Mouse (Mus musculus) MEL (cell line): Measurements from ENCODE around the gene Arrdc3. TPM values are rescaled to one million over a fixed set of nuclear protein-coding genes. Genes with fewer than 3 reads are reported as not detected.
A peak's percentile ranks its signal among the peaks of the same experiment; 100 is the strongest.

Experiments used
- DNase-seq: peaks from one replicate; pipeline ENCODE4 v3.0.0; 2011; ENCODE audit warnings: low read depth, low spot score
- H3K27ac ChIP-seq: 2 replicates; pipeline ENCODE4 v1.5.1; 2012; ENCODE audit warnings: low read depth, mild to moderate bottlenecking, control low read depth, low read length, moderate library complexity; ENCODE audit not compliant: control insufficient read depth
- H3K27me3 ChIP-seq, 2 experiments: fragments of 150-350 bp in 1 of 2; sonication (generic) in 1 of 2; 2 replicates each; pipeline ENCODE4 v1.6.1; 2012; ENCODE audit warnings: low read length in 2 of 2, mild to moderate bottlenecking in 2 of 2, improper control_type of control experiment in 1 of 2, moderate library complexity in 1 of 2; ENCODE audit not compliant: insufficient read depth in 2 of 2, control insufficient read depth in 1 of 2
- H3K36me3 ChIP-seq, 2 experiments: 2 replicates each; pipeline ENCODE4 v1.6.1; 2012 to 2014; ENCODE audit warnings: low read length in 2 of 2, improper control_type of control experiment in 1 of 2, inconsistent platforms in 1 of 2, mild to moderate bottlenecking in 1 of 2; ENCODE audit not compliant: insufficient read depth in 2 of 2, control insufficient read depth in 1 of 2
- H3K4me1 ChIP-seq, 2 experiments: fragments of 150-350 bp in 1 of 2; sonication (generic) in 1 of 2; 2 replicates each; pipeline ENCODE4 v1.6.1; 2012; ENCODE audit warnings: low read length in 2 of 2, improper control_type of control experiment in 1 of 2, mild to moderate bottlenecking in 1 of 2; ENCODE audit not compliant: insufficient read depth in 2 of 2, control insufficient read depth in 1 of 2
- H3K4me3 ChIP-seq, 2 experiments: fragments of 150-350 bp in 1 of 2; sonication (generic) in 1 of 2; 2 replicates each; pipeline ENCODE4 v1.5.1; 2012; ENCODE audit warnings: low read depth in 2 of 2, low read length in 2 of 2, mild to moderate bottlenecking in 2 of 2, moderate library complexity in 2 of 2, control low read depth in 1 of 2, improper control_type of control experiment in 1 of 2; ENCODE audit not compliant: control insufficient read depth in 1 of 2, insufficient read depth in 1 of 2
- H3K79me2 ChIP-seq: 2 replicates; pipeline ENCODE4 v1.6.1; 2012; ENCODE audit warnings: mild to moderate bottlenecking, low read length, moderate library complexity; ENCODE audit not compliant: control insufficient read depth, poor library complexity, insufficient read depth
- H3K9ac ChIP-seq: 2 replicates; pipeline ENCODE4 v1.6.1; 2012; ENCODE audit warnings: low read depth, mild to moderate bottlenecking, control low read depth, low read length, moderate library complexity; ENCODE audit not compliant: control insufficient read depth, poor library complexity, severe bottlenecking
- H3K9me3 ChIP-seq: fragments of 150-350 bp; sonication (generic); replicated peaks from 2 replicates; pipeline ENCODE4 v1.6.1; 2012; ENCODE audit warnings: mild to moderate bottlenecking, low read length, improper control_type of control experiment, moderate library complexity; ENCODE audit not compliant: insufficient read depth
- CHD1 ChIP-seq: IDR thresholded peaks from 2 replicates; pipeline ENCODE4 v1.6.1; 2012; ENCODE audit warnings: low read depth, mild to moderate bottlenecking, inconsistent platforms, low read length, improper control_type of control experiment
- CTCF ChIP-seq, 3 experiments: IDR thresholded peaks in 2 of 3; conservative IDR thresholded peaks in 1 of 3; 2 replicates each; pipeline ENCODE4 v1.5.1; 2011 to 2012; ENCODE audit warnings: low read length in 3 of 3, low read depth in 2 of 3, mild to moderate bottlenecking in 2 of 3, improper control_type of control experiment in 1 of 3, inconsistent platforms in 1 of 3, mixed read lengths in 1 of 3, moderate library complexity in 1 of 3; ENCODE audit not compliant: control insufficient read depth in 1 of 3, insufficient read depth in 1 of 3, poor library complexity in 1 of 3, severe bottlenecking in 1 of 3
- ELF1 ChIP-seq: IDR thresholded peaks from 2 replicates; pipeline ENCODE4 v1.6.1; 2014; ENCODE audit warnings: low read depth, mild to moderate bottlenecking, inconsistent platforms, low read length, improper control_type of control experiment, moderate library complexity
- EP300 ChIP-seq, 2 experiments: IDR thresholded peaks; 2 replicates each; pipeline ENCODE4 v1.6.1; 2011; ENCODE audit warnings: improper control_type of control experiment in 2 of 2, low read length in 2 of 2, low read depth in 1 of 2, mild to moderate bottlenecking in 1 of 2
- ETS1 ChIP-seq: IDR thresholded peaks from 2 replicates; pipeline ENCODE4 v1.6.1; 2012; ENCODE audit warnings: low read depth, mild to moderate bottlenecking, inconsistent platforms, low read length, improper control_type of control experiment, moderate library complexity
- GABPA ChIP-seq: IDR thresholded peaks from 2 replicates; pipeline ENCODE4 v1.6.1; 2012; ENCODE audit warnings: low read depth, mild to moderate bottlenecking, inconsistent platforms, low read length, improper control_type of control experiment, moderate library complexity
- GATA1 ChIP-seq: IDR thresholded peaks from 2 replicates; pipeline ENCODE4 v1.6.1; 2011; ENCODE audit warnings: low read depth, low read length, improper control_type of control experiment
- HCFC1 ChIP-seq: IDR thresholded peaks from 2 replicates; pipeline ENCODE4 v1.6.1; 2012; ENCODE audit warnings: low read depth, mild to moderate bottlenecking, inconsistent platforms, low read length, improper control_type of control experiment, moderate library complexity
- JUND ChIP-seq: IDR thresholded peaks from 2 replicates; pipeline ENCODE4 v1.6.1; 2011; ENCODE audit warnings: low read depth, mild to moderate bottlenecking, improper control_type of control experiment, low read length
- KAT2A ChIP-seq: conservative IDR thresholded peaks from 2 replicates; pipeline ENCODE4 v1.6.1; 2012; ENCODE audit warnings: low read depth, low read length, improper control_type of control experiment, inconsistent platforms
- MAFK ChIP-seq: IDR thresholded peaks from 2 replicates; pipeline ENCODE4 v1.6.1; 2011; ENCODE audit warnings: low read depth, mild to moderate bottlenecking, low read length, improper control_type of control experiment, borderline replicate concordance
- MAX ChIP-seq: IDR thresholded peaks from 2 replicates; pipeline ENCODE4 v1.6.1; 2011; ENCODE audit warnings: low read length, improper control_type of control experiment
- MEF2A ChIP-seq: IDR thresholded peaks from 2 replicates; pipeline ENCODE4 v1.6.1; 2014; ENCODE audit warnings: low read depth, mild to moderate bottlenecking, inconsistent platforms, low read length, improper control_type of control experiment; ENCODE audit not compliant: poor library complexity, insufficient replicate concordance, severe bottlenecking; ENCODE audit errors: extremely low read depth
- MYB ChIP-seq: IDR thresholded peaks from 2 replicates; pipeline ENCODE4 v1.6.1; 2011; ENCODE audit warnings: mild to moderate bottlenecking, low read depth, low read length, improper control_type of control experiment
- MYC ChIP-seq: IDR thresholded peaks from 2 replicates; pipeline ENCODE4 v1.6.1; 2011; ENCODE audit warnings: low read depth, mild to moderate bottlenecking, low read length, improper control_type of control experiment, moderate library complexity
- NELFE ChIP-seq: IDR thresholded peaks from 2 replicates; pipeline ENCODE4 v1.6.1; 2011; ENCODE audit warnings: low read depth, low read length, improper control_type of control experiment
- NRF1 ChIP-seq: IDR thresholded peaks from 2 replicates; pipeline ENCODE4 v1.6.1; 2014; ENCODE audit warnings: low read depth, mild to moderate bottlenecking, inconsistent platforms, low read length, improper control_type of control experiment, moderate library complexity; ENCODE audit not compliant: poor library complexity, insufficient read depth, severe bottlenecking
- POLR2A ChIP-seq, 2 experiments: IDR thresholded peaks; 2 replicates each; pipeline ENCODE4 v1.6.1; 2011 to 2012; ENCODE audit warnings: low read length in 2 of 2, mild to moderate bottlenecking in 2 of 2, control low read depth in 1 of 2, improper control_type of control experiment in 1 of 2, low read depth in 1 of 2, moderate library complexity in 1 of 2; ENCODE audit not compliant: control insufficient read depth in 1 of 2, insufficient read depth in 1 of 2, poor library complexity in 1 of 2
- POLR2AphosphoS5 ChIP-seq: IDR thresholded peaks from 2 replicates; pipeline ENCODE4 v1.6.1; 2012; ENCODE audit warnings: low read depth, borderline replicate concordance, mild to moderate bottlenecking, inconsistent platforms, low read length, moderate library complexity, mixed read lengths
- RAD21 ChIP-seq: IDR thresholded peaks from 2 replicates; pipeline ENCODE4 v1.6.1; 2011; ENCODE audit warnings: mild to moderate bottlenecking, low read depth, low read length, improper control_type of control experiment
- RCOR1 ChIP-seq: IDR thresholded peaks from 2 replicates; pipeline ENCODE4 v1.6.1; 2012; ENCODE audit warnings: low read depth, mild to moderate bottlenecking, inconsistent platforms, low read length, improper control_type of control experiment
- SMC3 ChIP-seq: IDR thresholded peaks from 2 replicates; pipeline ENCODE4 v1.6.1; 2011; ENCODE audit warnings: low read depth, low read length, improper control_type of control experiment
- TAL1 ChIP-seq: IDR thresholded peaks from 2 replicates; pipeline ENCODE4 v1.6.1; 2012; ENCODE audit warnings: mild to moderate bottlenecking, inconsistent platforms, low read length, moderate library complexity, mixed read lengths
- TBP ChIP-seq: IDR thresholded peaks from 2 replicates; pipeline ENCODE4 v1.8.0; 2011; ENCODE audit warnings: low read depth, low read length, improper control_type of control experiment
- UBTF ChIP-seq: IDR thresholded peaks from 2 replicates; pipeline ENCODE4 v1.6.1; 2012; ENCODE audit warnings: low read depth, mild to moderate bottlenecking, inconsistent platforms, low read length, improper control_type of control experiment, moderate library complexity, borderline replicate concordance; ENCODE audit not compliant: insufficient read depth
- USF1 ChIP-seq: IDR thresholded peaks from 2 replicates; pipeline ENCODE4 v1.6.1; 2014; ENCODE audit warnings: low read depth, mild to moderate bottlenecking, inconsistent platforms, low read length, improper control_type of control experiment, moderate library complexity
- USF2 ChIP-seq, 2 experiments: IDR thresholded peaks; 2 replicates each; pipeline ENCODE4 v1.6.1; 2011 to 2012; ENCODE audit warnings: improper control_type of control experiment in 2 of 2, low read length in 2 of 2, borderline replicate concordance in 1 of 2, inconsistent platforms in 1 of 2, low read depth in 1 of 2, mild to moderate bottlenecking in 1 of 2; ENCODE audit not compliant: insufficient read depth in 1 of 2
- ZC3H11A ChIP-seq: IDR thresholded peaks from 2 replicates; pipeline ENCODE4 v1.6.1; 2012; ENCODE audit warnings: low read depth, mild to moderate bottlenecking, inconsistent platforms, low read length, improper control_type of control experiment
- ZMIZ1 ChIP-seq: IDR thresholded peaks from 2 replicates; pipeline ENCODE4 v1.6.1; 2012; ENCODE audit warnings: low read depth, mild to moderate bottlenecking, inconsistent platforms, low read length, improper control_type of control experiment, moderate library complexity
- polyA plus RNA-seq, 2 experiments: library from polyadenylated mRNA; stranded (reverse) in 1 of 2; unstranded in 1 of 2; fragments of >175 nt in 1 of 2; fragments of >200 nt in 1 of 2; gene quantifications; 2 replicates each; pipeline versions ENCODE4 v1.2.1 to v1.2.4; 2012; ENCODE audit warnings: low replicate concordance in 2 of 2, low read depth in 1 of 2; ENCODE audit not compliant: insufficient read length in 2 of 2, insufficient read depth in 1 of 2, missing spikeins in 1 of 2
- total RNA-seq: library from RNA; depleted of rRNA; stranded (reverse); fragments of 300-350 nt; gene quantifications from 2 replicates; pipeline ENCODE4 v1.2.3, GENCODE M21; 2012

Gene Arrdc3
- total and polyA plus RNA-seq, 3 experiments, result 1.5 to 3.5 TPM; not detected in 1

DNA sequence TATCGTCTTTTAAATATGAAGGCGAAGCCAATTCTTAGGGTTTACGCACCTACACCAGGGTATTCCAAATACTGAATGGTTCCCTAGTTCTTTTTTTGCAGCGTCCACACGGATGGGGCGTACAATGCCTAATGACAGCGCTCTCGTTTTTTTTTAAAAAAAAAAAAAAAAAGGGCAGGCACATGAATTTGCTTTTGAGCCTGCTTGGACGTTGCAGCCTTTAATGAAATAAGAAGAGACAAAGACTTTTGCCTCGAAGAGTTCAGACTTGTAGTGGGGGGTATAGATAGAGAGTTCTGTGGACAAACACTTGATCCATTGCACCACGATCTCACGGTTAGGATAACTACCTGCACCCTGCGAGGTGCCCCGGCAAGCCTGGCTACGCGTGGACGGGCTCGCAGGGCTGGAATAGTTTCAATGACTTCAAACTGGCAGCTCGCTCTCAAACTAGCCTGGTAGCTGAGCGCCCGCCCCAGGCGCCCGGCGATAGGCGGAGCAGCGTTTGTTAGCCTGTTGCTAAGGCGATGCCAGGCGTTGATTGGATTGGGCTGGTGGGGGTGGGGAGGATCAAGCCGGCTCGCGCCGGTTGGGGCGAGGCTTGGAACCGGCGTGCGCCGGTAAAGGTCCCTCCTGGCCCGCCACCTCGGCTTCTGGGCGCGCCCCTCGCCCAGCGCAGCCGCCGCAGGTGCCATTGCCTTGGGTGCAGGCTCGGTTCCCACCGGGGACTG is 2.1 kb downstream of the Arrdc3 start (continued):
- TF ChIP-seq RCOR1, result no peak
- TF ChIP-seq SMC3, result no peak
- no peak for TF ChIP-seq UBTF
- no peak for TF ChIP-seq NRF1
- TF ChIP-seq USF2 (IDR thresholded peaks at IDR 0.05; ENCODE audit: borderline replicate concordance in 1 of 2, insufficient read depth in 1 of 2, low read depth in 1 of 2, low read length in 2 of 2), result no peak
- no peak for TF ChIP-seq GABPA
- no peak for TF ChIP-seq MYB
- no peak for TF ChIP-seq USF1
- peak; percentile 78 for TF ChIP-seq MAX
- TF ChIP-seq MEF2A, result no peak
- peak; percentile 75 for TF ChIP-seq NELFE
- no peak for TF ChIP-seq EP300 (IDR thresholded peaks at IDR 0.05; ENCODE audit: low read depth in 1 of 2, low read length in 2 of 2)
- no peak; the same call in 1 of the 2 replicates for TF ChIP-seq ELF1
- TF ChIP-seq CTCF (IDR thresholded peaks at IDR 0.05 in 2 of 3, conservative IDR thresholded peaks at IDR 0.05 in 1 of 3; ENCODE audit: control insufficient read depth in 1 of 3, insufficient read depth in 1 of 3, low read depth in 2 of 3, low read length in 3 of 3, poor library complexity in 1 of 3, severe bottlenecking in 1 of 3), result no peak
- TF ChIP-seq CHD1, result 0 out of 2 replicates have a peak, but pooled peaks have one; percentile 68
- TF ChIP-seq TAL1, result no peak
- TF ChIP-seq ZC3H11A, result no peak
- TF ChIP-seq, all 39 proteins: peak for 16

DNA sequence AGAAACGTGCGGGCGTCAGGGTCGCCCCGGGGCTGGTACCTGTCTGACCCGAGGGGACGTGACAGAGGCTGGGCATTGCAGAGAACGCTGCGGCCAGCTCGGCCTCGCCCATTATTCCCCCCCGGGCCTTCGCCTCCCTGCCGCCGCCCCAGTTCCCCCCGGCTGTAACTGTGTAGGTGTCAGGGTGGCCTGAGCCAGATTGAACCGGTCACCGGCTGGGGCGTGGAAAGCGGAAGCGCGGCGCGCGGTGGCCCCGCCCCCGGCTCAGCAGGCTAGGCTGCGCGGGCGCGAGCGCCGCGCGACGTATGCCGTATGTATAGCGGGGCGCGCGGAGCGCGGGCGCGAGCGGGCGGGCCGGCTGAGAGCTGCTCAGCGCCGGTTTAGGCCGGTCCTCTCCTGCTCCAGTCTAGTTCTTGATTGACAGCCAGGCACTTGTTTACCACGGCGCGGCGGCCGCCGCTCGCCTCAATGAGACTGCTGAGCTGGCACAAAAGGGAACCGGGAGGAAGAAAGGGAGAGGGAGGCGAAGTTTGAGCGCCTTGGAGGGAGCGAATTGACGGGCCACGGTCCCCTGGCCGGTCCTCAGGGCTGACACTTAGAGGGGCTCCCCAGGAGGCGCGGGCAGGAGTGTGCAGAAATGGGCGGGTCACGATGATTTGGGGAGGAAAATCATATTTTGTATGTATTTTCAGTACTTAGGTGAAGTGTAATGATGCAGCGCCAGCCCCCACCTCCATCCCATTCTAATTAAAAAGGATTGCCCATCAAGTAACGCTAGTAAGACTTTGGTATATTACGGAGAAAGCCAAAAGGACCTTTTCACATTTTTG is 2.9 kb downstream of the Arrdc3 start:
- Histone ChIP-seq H3K36me3 (peaks cover 0 to 3% of the 10 kb centered on the region in 2 experiments; a peak in 2 of 4 replicates), H3K79me2 (peaks cover 6% of the 10 kb centered on the region; the same call in 1 of the 2 replicates), H3K27me3 (no peaks in the 10 kb centered on the region), H3K9ac (peak overlapping the region; percentile 99), H3K4me3 (peak overlapping the region; percentile 55 to 98), H3K4me1 (no peaks in the 10 kb centered on the region), H3K9me3 (no peaks in the 10 kb centered on the region), H3K27ac (peak overlapping the region; percentile 97)
- peak; percentile 96 for DNase-seq
- no peak for TF ChIP-seq GATA1
- TF ChIP-seq ELF1, result peak; percentile 81
- no peak for TF ChIP-seq TBP
- TF ChIP-seq RCOR1, result no peak
- no peak for TF ChIP-seq USF2 (IDR thresholded peaks at IDR 0.05; ENCODE audit: borderline replicate concordance in 1 of 2, insufficient read depth in 1 of 2, low read depth in 1 of 2, low read length in 2 of 2)
- no peak for TF ChIP-seq RAD21
- no peak for TF ChIP-seq ZMIZ1
- TF ChIP-seq MAFK, result peak; percentile 74; the same call in 1 of the 2 replicates
- TF ChIP-seq HCFC1, result no peak
- no peak for TF ChIP-seq TAL1
- TF ChIP-seq ETS1, result 0 out of 2 replicates have a peak, but pooled peaks have one; percentile 1
- TF ChIP-seq GABPA, result no peak
- peak in 1 of 2 experiments; percentile 28; a peak in 1 of 4 replicates for TF ChIP-seq EP300 (IDR thresholded peaks at IDR 0.05; ENCODE audit: low read depth in 1 of 2, low read length in 2 of 2)
- TF ChIP-seq NELFE, result no peak; the same call in 1 of the 2 replicates
- TF ChIP-seq POLR2A (IDR thresholded peaks at IDR 0.05; ENCODE audit: control insufficient read depth in 1 of 2, insufficient read depth in 1 of 2, low read depth in 1 of 2, low read length in 2 of 2, poor library complexity in 1 of 2), result peak; percentile 17 to 63; a peak in 3 of 4 replicates
- TF ChIP-seq JUND, result no peak
- no peak; the same call in 1 of the 2 replicates for TF ChIP-seq KAT2A
- TF ChIP-seq MYC, result no peak
- TF ChIP-seq MEF2A, result no peak
- TF ChIP-seq MYB, result no peak
- 0 out of 2 replicates have a peak, but pooled peaks have one; percentile 36 for TF ChIP-seq POLR2AphosphoS5
